Mouse (Mus musculus): ENCODE data around the gene Rps25. TPM values are rescaled to one million over a fixed set of nuclear protein-coding genes. Genes with fewer than 3 reads are reported as not detected.
"Not testable (repeated sequence)": the region's sequence is repeated elsewhere in the genome, so short reads cannot be mapped to it uniquely, and the experiment has no call there.

Rps25 gene
- total RNA-seq, 2 experiments from 2014 or later, result 717 to 799 TPM

- no peak for DNase-seq (ENCODE audit: low spot score in 2 of 2)
Observed at GRCm38 (mm10) chr9:44401081-44401480, 5.9 kb upstream of the Rps25 start.

DNA sequence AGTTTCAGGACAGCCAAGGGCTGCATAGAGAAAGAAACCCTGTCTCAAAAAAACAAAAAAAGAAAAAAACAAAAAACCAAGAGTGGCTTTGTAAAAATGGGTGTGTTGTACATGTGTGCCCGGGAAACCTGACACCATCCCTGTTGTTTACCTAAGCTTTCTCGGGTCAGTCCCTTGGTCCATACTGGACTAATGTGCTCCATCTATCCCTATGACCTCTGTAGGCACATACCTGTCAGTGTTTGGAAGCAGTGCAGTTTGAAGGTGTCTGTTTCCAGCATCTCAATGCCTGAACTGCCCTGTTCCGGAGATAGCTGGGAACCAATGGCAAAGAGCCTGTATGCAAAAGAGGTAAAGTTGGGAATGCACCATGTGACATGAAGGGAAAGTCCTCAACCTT is 1.9 kb upstream of the Rps25 start:
- no peak for DNase-seq (ENCODE audit: low spot score in 2 of 2)

GRCm38 (mm10) chr9:44407752-44408097 is 786 bp downstream of the Rps25 start:
- DNase-seq (ENCODE audit: low spot score in 2 of 2), result no peak

DNA sequence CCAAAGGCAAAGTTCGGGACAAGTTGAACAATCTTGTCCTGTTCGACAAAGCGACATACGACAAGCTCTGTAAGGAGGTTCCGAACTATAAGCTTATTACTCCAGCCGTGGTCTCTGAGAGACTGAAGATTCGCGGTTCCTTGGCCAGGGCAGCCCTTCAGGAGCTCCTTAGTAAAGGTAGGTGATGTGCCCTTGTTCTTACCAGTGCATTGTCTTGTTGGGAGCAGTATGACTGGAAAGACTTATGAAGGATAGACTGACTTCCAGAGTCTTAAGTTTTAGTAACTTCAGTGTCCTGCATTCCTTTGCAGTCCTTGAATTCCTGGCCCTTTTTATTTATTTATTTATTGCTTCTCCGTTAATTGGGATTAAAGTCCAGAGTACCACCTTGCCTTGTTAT is 1.8 kb downstream of the Rps25 start:
- not testable (repeated sequence) for DNase-seq (ENCODE audit: low spot score in 2 of 2)

DNA sequence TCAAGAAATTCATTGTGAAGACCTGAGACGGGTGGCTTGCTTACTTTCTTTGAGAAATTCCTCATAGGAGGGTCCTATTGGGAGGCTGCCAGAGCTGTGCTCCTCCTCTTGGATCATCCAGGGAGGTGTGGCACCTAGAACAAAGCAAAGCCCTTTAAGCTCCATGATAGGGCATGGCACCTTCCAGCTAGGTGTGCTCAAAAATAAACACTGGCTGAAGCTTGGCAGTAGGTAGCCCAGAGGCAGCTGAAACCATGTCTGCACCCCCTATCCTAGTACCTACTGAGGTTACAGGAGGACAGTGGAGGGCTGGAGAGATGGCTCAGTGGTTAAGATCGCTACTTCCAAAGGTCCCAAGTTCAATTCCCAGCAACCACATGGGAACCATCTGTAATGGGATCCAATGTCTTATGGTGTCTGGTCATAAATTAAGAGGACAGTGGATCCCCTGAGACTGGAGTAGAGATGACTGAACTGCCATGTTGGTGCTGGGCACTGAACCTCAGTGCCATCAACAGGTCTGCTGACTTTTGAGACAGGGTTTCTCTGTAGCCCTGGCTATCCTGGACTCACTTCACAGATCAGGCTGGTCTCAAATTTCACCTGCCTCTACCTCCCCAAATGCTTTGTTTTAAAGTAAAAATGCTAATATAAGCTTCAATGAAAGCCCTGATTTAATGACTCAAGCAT is 3.9 kb downstream of the Rps25 start:
- DNase-seq (ENCODE audit: low spot score in 2 of 2), result no peak

- DNase-seq (ENCODE audit: low spot score in 2 of 2), result no peak
Observed at GRCm38 (mm10) chr9:44411601-44412130, 4.7 kb downstream of the Rps25 start.

- no peak for DNase-seq (ENCODE audit: low spot score in 2 of 2)
Observed at GRCm38 (mm10) chr9:44412306-44412705, 5.4 kb downstream of the Rps25 start.

- no peak for DNase-seq (ENCODE audit: low spot score in 2 of 2)
Observed at GRCm38 (mm10) chr9:44412781-44413180, 5.8 kb downstream of the Rps25 start.

GRCm38 (mm10) chr9:44417156-44417891 is 10.4 kb downstream of the Rps25 start:
- DNase-seq (ENCODE audit: low spot score in 2 of 2), result no peak

- DNase-seq (ENCODE audit: low spot score in 2 of 2), result peak; percentile 92 to 97
Observed at GRCm38 (mm10) chr9:44417892-44418363, 11.0 kb downstream of the Rps25 start.

GRCm38 (mm10) chr9:44418519-44419385 is 11.8 kb downstream of the Rps25 start, which contains the start of gene Ccdc84:
Gene Ccdc84 (minus strand): TSS chr9:44418569.
- DNase-seq (ENCODE audit: low spot score in 2 of 2), result no peak

GRCm38 (mm10) chr9:44419730-44420129 is 12.8 kb downstream of the Rps25 start:
- not testable (repeated sequence) for DNase-seq (ENCODE audit: low spot score in 2 of 2)

GRCm38 (mm10) chr9:44420280-44420898 is 13.4 kb downstream of the Rps25 start:
- no peak for DNase-seq (ENCODE audit: low spot score in 2 of 2)

- no peak for DNase-seq (ENCODE audit: low spot score in 2 of 2)
Observed at GRCm38 (mm10) chr9:44423576-44423975, 16.6 kb downstream of the Rps25 start.

DNA sequence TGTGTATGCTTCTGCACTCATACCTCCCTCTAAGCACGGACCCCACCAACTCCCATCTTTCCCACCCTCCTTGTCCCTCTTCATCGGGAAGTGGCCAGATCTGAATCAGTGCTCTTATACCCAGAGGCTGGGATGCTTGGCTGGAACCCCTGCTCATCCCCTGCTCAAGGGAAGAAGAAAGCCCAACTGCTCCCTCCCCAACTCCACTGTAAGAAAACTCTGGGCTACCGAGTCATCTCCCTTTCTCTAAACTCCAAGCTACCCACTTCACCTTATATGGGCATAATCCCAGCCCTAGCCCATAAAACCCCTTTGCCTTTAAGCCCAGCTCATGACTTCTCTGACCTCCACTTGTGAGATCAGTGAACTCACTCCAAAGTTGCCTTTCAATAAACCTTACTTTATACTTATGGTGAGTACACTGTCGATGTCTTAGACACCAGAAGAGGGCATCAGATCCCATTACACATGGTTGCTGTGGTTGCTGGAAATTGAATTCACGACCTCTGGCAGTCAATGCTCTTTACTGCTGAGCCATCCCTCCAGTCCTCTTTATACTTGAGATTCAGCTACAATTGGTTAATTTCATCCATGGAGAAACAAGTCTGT is 25.7 kb downstream of the Rps25 start:
- DNase-seq (ENCODE audit: low spot score in 2 of 2), result no peak

GRCm38 (mm10) chr9:44435747-44436146 is 28.8 kb downstream of the Rps25 start:
- DNase-seq (ENCODE audit: low spot score in 2 of 2), result no peak

DNA sequence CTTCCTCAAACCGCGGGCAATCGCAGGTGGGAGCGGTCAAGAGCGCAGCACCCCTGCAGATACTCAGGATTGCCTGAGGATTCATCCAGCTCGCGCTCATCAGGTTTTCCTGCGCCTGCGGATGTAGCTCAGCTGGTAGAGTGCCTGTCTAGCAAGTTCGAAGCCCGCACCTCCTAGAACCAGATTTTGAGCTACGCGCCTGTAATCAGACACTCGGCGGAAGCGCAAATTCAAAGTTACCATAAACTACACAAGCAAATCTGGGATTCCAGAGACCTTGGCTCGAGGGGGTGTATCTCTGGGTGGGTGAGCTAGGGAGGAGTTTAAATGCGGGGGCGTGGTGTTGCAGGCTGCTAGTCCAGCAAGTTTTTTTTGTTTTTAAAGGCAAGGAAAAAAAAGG is 34.0 kb downstream of the Rps25 start, which contains the start of gene Foxr1:
TSS of gene Foxr1 (minus strand) at position 176 of the 400 bp plus-strand sequence.
- DNase-seq (ENCODE audit: low spot score in 2 of 2), result no peak

GRCm38 (mm10) chr9:44444402-44445025 is 37.6 kb downstream of the Rps25 start:
- DNase-seq (ENCODE audit: low spot score in 2 of 2), result not testable (repeated sequence)

- no peak for DNase-seq (ENCODE audit: low spot score in 2 of 2)
Observed at GRCm38 (mm10) chr9:44450387-44450786, 43.4 kb downstream of the Rps25 start.

Measured in layer of hippocampus, adult 18-20 months (tissue).